Mouse (Mus musculus) ES-CJ7 (cell line): Measurements from ENCODE around the gene Mymx.

Experiments used
- DNase-seq: peaks from one replicate; pipeline ENCODE4 v3.0.0; 2011; ENCODE audit warnings: low read depth, low spot score

Mymx gene

GRCm38 (mm10) chr17:45610144-45610866 lies 8.4 kb upstream of the Mymx start:
- DNase-seq: peak; percentile 86

GRCm38 (mm10) chr17:45608396-45608795 lies 6.5 kb upstream of the Mymx start:
- DNase-seq: no peak

- peak; percentile 93 for DNase-seq
Measured at GRCm38 (mm10) chr17:45606992-45607879, 5.3 kb upstream of the Mymx start.

- DNase-seq: peak; percentile 53
Measured at GRCm38 (mm10) chr17:45602984-45603383, 1.1 kb upstream of the Mymx start.

GRCm38 (mm10) chr17:45601325-45601724 lies 577 bp downstream of the Mymx start:
- DNase-seq: no peak

- DNase-seq: no peak
Measured at GRCm38 (mm10) chr17:45600267-45600666, 1.6 kb downstream of the Mymx start.

GRCm38 (mm10) chr17:45599446-45600242 lies 2.3 kb downstream of the Mymx start, which contains the start of gene Slc29a1:
TSS of gene Slc29a1 (minus strand) at chr17:45599606.
- peak; percentile 85 for DNase-seq

- no peak for DNase-seq
Measured at GRCm38 (mm10) chr17:45598891-45599290, 3.0 kb downstream of the Mymx start.

- DNase-seq: no peak
Measured at GRCm38 (mm10) chr17:45598376-45598775, 3.5 kb downstream of the Mymx start.

GRCm38 (mm10) chr17:45597787-45598186 lies 4.1 kb downstream of the Mymx start:
- DNase-seq: no peak

- no peak for DNase-seq
Measured at GRCm38 (mm10) chr17:45596631-45597396, 5.1 kb downstream of the Mymx start.

GRCm38 (mm10) chr17:45595736-45596390 lies 6.0 kb downstream of the Mymx start:
- DNase-seq: peak; percentile 63

GRCm38 (mm10) chr17:45594881-45595735 lies 6.8 kb downstream of the Mymx start:
- DNase-seq: peak; percentile 77

- no peak for DNase-seq
Measured at GRCm38 (mm10) chr17:45594195-45594594, 7.7 kb downstream of the Mymx start.

- no peak for DNase-seq
Measured at GRCm38 (mm10) chr17:45593479-45593878, 8.4 kb downstream of the Mymx start.

GRCm38 (mm10) chr17:45592606-45593431 lies 9.1 kb downstream of the Mymx start:
- DNase-seq: no peak

GRCm38 (mm10) chr17:45591701-45592605 lies 9.9 kb downstream of the Mymx start:
- DNase-seq: peak; percentile 72

GRCm38 (mm10) chr17:45590410-45590809 lies 11.5 kb downstream of the Mymx start:
- no peak for DNase-seq
